Mouse (Mus musculus): ENCODE results near the gene Fnbp4. TPM values are rescaled to one million over a fixed set of nuclear protein-coding genes. Genes with fewer than 3 reads are reported as not detected.

Fnbp4 gene
- 82.6 and 104 TPM in 2 replicates for polyA plus RNA-seq (2012; ENCODE audit: low replicate concordance)

DNA sequence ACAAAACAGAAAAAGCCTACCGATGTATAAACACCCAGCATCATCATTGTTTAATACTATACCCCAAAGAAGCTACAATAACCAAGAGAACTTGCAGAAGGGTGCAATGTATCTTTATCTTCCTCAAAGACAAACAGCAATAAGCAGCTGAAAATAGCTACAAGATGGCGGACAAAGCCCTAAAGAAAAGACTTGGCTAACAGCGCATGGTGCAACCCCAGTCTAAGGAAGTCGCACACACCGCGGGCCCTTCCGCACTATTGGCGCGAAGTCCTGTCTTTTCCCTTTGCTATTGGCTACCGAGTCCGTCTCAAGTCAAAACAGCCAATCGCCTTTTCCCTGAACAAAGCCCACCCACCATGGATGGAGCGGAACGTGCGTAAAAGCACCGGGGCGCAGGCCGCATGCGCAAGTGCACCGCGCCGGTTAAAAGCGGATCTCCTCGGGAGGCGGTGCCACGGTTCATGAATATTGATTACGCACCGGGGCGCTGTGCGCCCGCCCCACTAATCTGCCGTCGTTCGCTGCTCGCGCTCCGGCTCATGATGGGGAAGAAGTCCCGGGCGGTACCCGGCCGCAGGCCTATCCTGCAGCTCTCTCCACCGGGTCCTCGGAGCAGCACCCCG lies at the start of gene Fnbp4:
Fnbp4 (plus strand) TSS at position 318 of the 626 bp plus-strand sequence.

DNA sequence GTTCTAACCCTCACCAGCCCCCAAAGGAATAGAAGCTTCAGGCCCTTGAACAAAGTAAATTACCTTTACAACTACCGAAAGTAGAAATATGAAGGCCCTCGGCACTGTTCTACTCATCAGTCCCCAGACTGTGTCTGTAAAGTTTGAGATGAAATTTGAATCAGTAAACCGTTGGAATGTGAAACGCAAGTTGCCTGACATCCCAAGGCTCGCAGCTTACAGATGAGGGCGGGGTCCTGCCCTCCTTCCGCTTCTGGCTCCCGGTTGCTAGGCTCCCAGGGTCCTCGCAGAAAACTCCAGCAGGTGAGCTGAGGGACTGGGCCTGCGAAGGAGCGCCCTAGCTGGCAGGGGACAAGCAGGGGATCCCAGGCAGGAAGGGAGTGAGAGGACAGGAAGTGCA lies 37.3 kb downstream of the Fnbp4 start, which contains the start of gene Agbl2:
Agbl2 (plus strand) TSS at position 270 of the 400 bp plus-strand sequence.

Other genes starting within 250 kb of the Fnbp4 start
- gene Ptprj, start 164.7 kb upstream of the Fnbp4 start, polyA plus RNA-seq (2012; ENCODE audit: low replicate concordance), result 2.3 and 2.9 TPM in 2 replicates
- 2.7 and 9.6 TPM in 2 replicates for gene Nup160, start 68.2 kb upstream of the Fnbp4 start, polyA plus RNA-seq (2012; ENCODE audit: low replicate concordance)
- not detected in 2 replicates for gene Agbl2, start 37.4 kb downstream of the Fnbp4 start, polyA plus RNA-seq (2012; ENCODE audit: low replicate concordance)
- gene Mtch2, start 101.8 kb downstream of the Fnbp4 start, polyA plus RNA-seq (2012; ENCODE audit: low replicate concordance), result 7.2 and 15.7 TPM in 2 replicates
- gene C1qtnf4, start 140.5 kb downstream of the Fnbp4 start, polyA plus RNA-seq (2012; ENCODE audit: low replicate concordance), result 5.1 and 9.9 TPM in 2 replicates
- 1.4 and 7.7 TPM in 2 replicates for gene Kbtbd4, start 159.4 kb downstream of the Fnbp4 start, polyA plus RNA-seq (2012; ENCODE audit: low replicate concordance)
- 39.0 and 60.7 TPM in 2 replicates for gene Ndufs3, start 159.5 kb downstream of the Fnbp4 start, polyA plus RNA-seq (2012; ENCODE audit: low replicate concordance)
- gene Celf1, start 195.0 kb downstream of the Fnbp4 start, polyA plus RNA-seq (2012; ENCODE audit: low replicate concordance), result 48.6 and 93.5 TPM in 2 replicates